Mouse (Mus musculus) lung, postnatal 0 days (tissue): ENCODE results near the gene Cdh1.

Experiments
- CTCF ChIP-seq: IDR thresholded peaks from 2 replicates; pipeline ENCODE4 v1.5.1; 2016; ENCODE audit warnings: antibody characterized with exemption, mild to moderate bottlenecking
- EP300 ChIP-seq: IDR thresholded peaks from 2 replicates; pipeline ENCODE4 v1.6.1; 2016; ENCODE audit warnings: antibody characterized with exemption, mild to moderate bottlenecking, control low read depth

DNA sequence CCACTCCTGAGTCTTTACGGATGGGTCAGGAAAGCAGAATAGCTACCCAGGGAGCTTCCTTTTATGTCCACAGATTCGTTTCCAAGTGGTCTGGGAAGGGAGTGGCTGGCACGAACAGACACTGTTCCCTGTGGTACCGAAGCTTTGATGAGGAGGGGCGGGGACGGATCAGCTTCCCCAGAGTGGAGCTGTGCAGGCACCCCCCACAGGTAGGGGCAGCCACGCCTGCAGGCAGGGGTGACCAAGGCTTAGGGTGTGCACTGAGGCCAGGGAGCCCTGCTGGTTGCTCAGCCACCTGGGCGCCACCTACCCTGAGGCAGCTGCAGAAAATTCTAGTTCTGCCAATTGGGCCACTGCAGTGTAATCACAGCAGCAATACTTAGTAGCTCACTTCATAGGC lies 29.5 kb downstream of the Cdh1 start:
- TF ChIP-seq CTCF (no peak), EP300 (no peak)
